Mouse (Mus musculus) thymus, adult 2 months (tissue): ENCODE results near the gene Ptpa. TPM values are rescaled to one million over a fixed set of nuclear protein-coding genes. Genes with fewer than 3 reads are reported as not detected.

ENCODE experiments used
- DNase-seq: peaks from one replicate; pipeline ENCODE4 v3.0.0; 2021
- H3K27ac ChIP-seq: fragments of 200-500 bp; 2 replicates; pipeline ENCODE4 v1.5.1; 2012; ENCODE audit warnings: low read length, control low read depth; ENCODE audit not compliant: control insufficient read depth, insufficient read depth
- H3K27me3 ChIP-seq: fragments of 200-500 bp; 2 replicates; pipeline ENCODE4 v1.6.1; 2012; ENCODE audit warnings: mild to moderate bottlenecking, low read length, moderate library complexity, mixed read lengths; ENCODE audit not compliant: control insufficient read depth, insufficient read depth
- H3K36me3 ChIP-seq: fragments of 200-500 bp; 2 replicates; pipeline ENCODE4 v1.6.1; 2012; ENCODE audit warnings: mild to moderate bottlenecking, low read length, moderate library complexity; ENCODE audit not compliant: control insufficient read depth, insufficient read depth
- H3K4me1 ChIP-seq: fragments of 200-500 bp; replicated peaks from 2 replicates; pipeline ENCODE4 v1.6.1; 2012; ENCODE audit warnings: low read length; ENCODE audit not compliant: control insufficient read depth, insufficient read depth
- H3K4me3 ChIP-seq: fragments of 200-500 bp; 2 replicates; pipeline ENCODE4 v1.5.1; 2012; ENCODE audit warnings: mild to moderate bottlenecking, low read length, control low read depth, moderate library complexity; ENCODE audit not compliant: control insufficient read depth, insufficient read depth
- CTCF ChIP-seq: fragments of 200-500 bp; IDR thresholded peaks from 2 replicates; pipeline ENCODE4 v1.5.1; 2012; ENCODE audit warnings: mild to moderate bottlenecking, control low read depth, low read length, moderate library complexity, borderline replicate concordance; ENCODE audit not compliant: control insufficient read depth, poor library complexity, insufficient read depth; ENCODE audit errors: extremely low read depth
- POLR2A ChIP-seq: fragments of 200-500 bp; IDR thresholded peaks from 2 replicates; pipeline ENCODE4 v1.6.1; 2012; ENCODE audit warnings: mild to moderate bottlenecking, low read length, control low read depth, moderate library complexity; ENCODE audit not compliant: control insufficient read depth, poor library complexity, insufficient read depth; ENCODE audit errors: extremely low read depth
- WGBS: fragments of 180-500 bp; shearing (Covaris S2); methylation state at CpG from one replicate; pipeline ENCODE4 v1.1.7; 2018; 5-methylcytosine and 5-hydroxymethylcytosine counted together
- polyA plus RNA-seq: library from polyadenylated mRNA; depleted of rRNA; stranded (reverse); fragments of >200 nt; gene quantifications from 2 replicates; pipeline ENCODE4 v1.2.3, GENCODE M21; 2012

Gene Ptpa
- polyA plus RNA-seq, 1 experiment: 180 TPM

DNA sequence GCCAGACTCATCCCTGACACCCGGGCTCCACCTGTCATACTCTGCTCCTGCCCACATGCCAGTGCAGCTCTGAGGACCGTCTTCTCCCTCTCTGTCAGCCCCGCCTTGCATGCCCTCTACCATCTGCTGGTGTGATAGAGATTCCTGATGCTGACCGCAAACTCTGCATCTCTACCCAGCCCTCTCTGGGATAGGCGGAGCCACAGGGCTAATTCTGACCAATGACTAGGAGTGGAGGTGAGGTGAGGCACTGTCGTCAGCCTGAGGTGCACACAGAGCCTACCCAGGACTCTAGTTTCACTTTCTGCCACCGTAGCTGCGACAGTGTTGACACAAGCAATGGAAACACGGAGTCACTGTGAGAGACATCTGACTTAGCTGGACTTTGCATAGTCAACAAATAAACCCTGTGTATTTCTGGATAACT is 48.1 kb downstream of the Ptpa start:
- 0 out of 2 replicates have a peak, but pooled peaks have one; percentile 17 for TF ChIP-seq POLR2A
- peak; percentile 51; the same call in 1 of the 2 replicates for TF ChIP-seq CTCF
- Histone ChIP-seq H3K27me3 (no peaks in the 10 kb centered on the region), H3K27ac (no peak overlapping the region), H3K4me3 (peak overlapping the region; percentile 28), H3K36me3 (no peaks in the 10 kb centered on the region), H3K4me1 (peaks cover 8% of the 10 kb centered on the region)
- under 1% methylated on average over 9 of the region's 9 CpGs for WGBS
- peak; percentile 71 for DNase-seq

GRCm38 (mm10) chr2:30464411-30464810 is 48.6 kb downstream of the Ptpa start:
- Histone ChIP-seq H3K27me3 (no peaks in the 10 kb centered on the region), H3K4me3 (peak overlapping the region; percentile 28), H3K36me3 (no peaks in the 10 kb centered on the region), H3K4me1 (peaks cover 8% of the 10 kb centered on the region), H3K27ac (no peak overlapping the region)
- 37% methylated on average over 5 of the region's 5 CpGs for WGBS
- DNase-seq: no peak
- TF ChIP-seq CTCF: no peak
- TF ChIP-seq POLR2A: no peak

DNA sequence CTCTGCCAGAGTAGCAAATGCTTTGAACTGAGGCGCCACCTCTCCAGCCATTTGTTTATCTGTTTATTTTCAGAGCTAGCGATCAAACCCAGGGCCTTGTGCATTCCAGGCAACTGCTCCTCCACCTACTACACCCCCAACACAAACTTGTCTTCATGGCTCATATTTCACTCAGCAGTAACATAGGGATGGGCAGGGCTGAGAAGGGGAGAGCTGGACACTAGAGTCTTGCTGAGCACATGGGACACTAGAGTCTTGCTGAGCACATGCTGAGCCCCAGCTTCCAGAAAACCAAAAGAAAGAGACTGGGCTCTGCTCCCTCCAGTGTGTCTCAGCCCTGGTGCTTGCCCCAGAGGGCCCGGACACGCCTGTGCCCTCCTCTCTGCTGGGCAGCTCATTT is 50.9 kb downstream of the Ptpa start:
- TF ChIP-seq POLR2A (no peak), CTCF (no peak)
- no peak for DNase-seq
- H3K27ac ChIP-seq: no peak overlapping the region
- no peaks in the 10 kb centered on the region for H3K36me3 ChIP-seq
- H3K4me3 ChIP-seq: no peak overlapping the region
- 93% methylated on average over 4 of the region's 4 CpGs for WGBS
- H3K4me1 ChIP-seq: peaks cover 20% of the 10 kb centered on the region
- H3K27me3 ChIP-seq: no peaks in the 10 kb centered on the region

DNA sequence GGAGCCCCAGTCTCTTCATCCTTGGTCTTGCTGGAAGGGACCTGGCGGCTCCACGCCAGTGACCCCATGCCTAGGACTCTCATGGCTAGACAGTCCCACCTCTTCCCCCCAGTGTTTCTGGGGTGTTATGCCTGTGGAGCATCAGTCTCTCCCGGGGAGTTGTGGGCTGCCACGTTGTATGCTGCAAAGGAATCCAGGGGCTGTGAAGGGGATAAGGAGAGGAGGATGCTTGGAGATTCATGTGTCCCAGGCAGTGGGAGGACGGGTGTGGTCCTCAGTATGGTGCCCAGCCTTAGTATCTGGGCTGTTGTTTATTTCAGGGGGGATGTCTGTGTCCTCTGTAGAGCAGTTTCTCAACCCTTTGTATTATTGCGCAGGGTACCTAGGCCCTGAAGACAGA is 53.2 kb downstream of the Ptpa start:
- peaks cover 28% of the 10 kb centered on the region for H3K4me1 ChIP-seq
- TF ChIP-seq CTCF (no peak), POLR2A (no peak)
- no peak overlapping the region for H3K4me3 ChIP-seq
- peaks cover 10% of the 10 kb centered on the region for H3K27me3 ChIP-seq
- no peak overlapping the region for H3K27ac ChIP-seq
- WGBS: 80% methylated on average over 6 of the region's 6 CpGs
- DNase-seq: no peak
- H3K36me3 ChIP-seq: no peaks in the 10 kb centered on the region

- Histone ChIP-seq H3K27ac (no peak overlapping the region), H3K27me3 (peaks cover 12% of the 10 kb centered on the region), H3K36me3 (no peaks in the 10 kb centered on the region), H3K4me1 (peaks cover 33% of the 10 kb centered on the region), H3K4me3 (no peak overlapping the region)
- WGBS: 2% methylated on average over 19 of the region's 19 CpGs
- peak; percentile 66 for DNase-seq
- TF ChIP-seq POLR2A (no peak), CTCF (peak; percentile 77; the same call in 1 of the 2 replicates)
Observed at GRCm38 (mm10) chr2:30469796-30470142, 53.9 kb downstream of the Ptpa start.

DNA sequence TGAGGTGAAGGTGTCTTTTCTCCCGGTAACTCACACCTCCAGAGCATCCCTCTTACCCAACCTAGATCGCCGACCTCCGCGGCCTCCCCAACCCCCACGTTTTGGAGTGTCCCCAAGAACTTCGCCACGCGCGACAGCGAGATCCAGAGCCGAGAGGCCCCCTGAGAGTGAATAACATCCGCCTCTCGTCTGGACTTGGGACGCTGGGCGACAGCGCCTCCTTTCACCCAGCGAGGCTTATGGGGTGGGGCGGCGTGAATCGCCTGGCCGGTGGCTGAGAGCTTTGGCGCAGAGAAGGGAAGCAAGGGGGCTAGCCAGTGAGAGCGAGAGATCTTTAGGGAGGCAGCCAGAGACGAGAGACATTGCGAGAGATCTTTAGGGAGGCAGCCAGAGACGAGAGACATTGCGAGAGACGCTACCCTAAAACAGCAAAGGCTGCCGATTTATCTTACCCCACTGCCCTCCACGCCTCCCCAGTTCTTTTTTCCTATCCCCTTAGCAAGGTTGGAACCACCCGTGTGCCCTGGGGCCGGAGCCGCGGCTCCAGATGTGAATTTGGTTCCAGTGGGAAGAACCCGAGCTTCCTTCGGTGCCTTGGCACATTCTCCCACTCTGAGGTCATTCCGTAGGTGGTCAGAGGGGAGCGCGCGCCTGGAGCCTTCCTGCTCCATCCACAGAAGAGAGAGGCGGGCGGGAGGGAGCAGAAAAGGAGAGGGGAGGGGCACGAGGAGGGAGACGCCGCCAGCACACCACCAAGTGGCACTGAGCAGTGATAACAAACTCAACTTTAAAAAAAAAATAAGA is 54.5 kb downstream of the Ptpa start:
- WGBS: 2% methylated on average over 46 of the region's 46 CpGs
- peak; percentile 28 for DNase-seq
- H3K4me1 ChIP-seq: peaks cover 33% of the 10 kb centered on the region
- peak overlapping the region; percentile 6; the same call in 1 of the 2 replicates for H3K4me3 ChIP-seq
- no peaks in the 10 kb centered on the region for H3K36me3 ChIP-seq
- peaks cover 14% of the 10 kb centered on the region for H3K27me3 ChIP-seq
- H3K27ac ChIP-seq: no peak overlapping the region
- TF ChIP-seq CTCF: no peak
- TF ChIP-seq POLR2A: no peak
